Mouse (Mus musculus): Measurements from ENCODE around the gene Gjc2. TPM values are rescaled to one million over a fixed set of nuclear protein-coding genes. Genes with fewer than 3 reads are reported as not detected.
"Not testable (repeated sequence)": the region's sequence is repeated elsewhere in the genome, so short reads cannot be mapped to it uniquely, and the experiment has no call there.

The Gjc2 gene
- total and polyA plus RNA-seq, 3 experiments: 0.45 to 0.72 (median 0.57) TPM

DNA sequence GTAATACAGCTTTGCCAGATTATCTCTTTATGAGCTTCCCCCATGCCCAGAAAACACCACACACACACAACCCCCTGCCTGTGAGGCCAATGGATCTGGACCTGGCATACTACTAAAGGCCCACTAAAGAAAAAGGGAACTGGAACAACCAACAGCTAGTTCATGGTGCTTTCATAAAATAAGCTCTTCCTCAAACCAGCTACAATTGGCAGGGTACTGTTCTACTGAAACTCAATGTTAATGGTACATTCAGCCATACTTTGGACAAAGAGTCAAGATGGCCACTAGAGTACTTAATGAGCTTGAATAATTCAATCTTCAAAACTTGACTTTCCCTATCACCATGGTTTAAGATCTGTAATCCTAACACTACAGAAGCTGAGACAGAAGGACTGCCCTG lies 38.6 kb upstream of the Gjc2 start:
- H3K27ac ChIP-seq: no peak overlapping the region
- no peak overlapping the region for H3K4me3 ChIP-seq
- intact Hi-C loops (cut with DNase I): no loop called here
- H3K9ac ChIP-seq (ENCODE audit: low read depth, low read length): no peak overlapping the region
- no peaks in the 10 kb centered on the region for H3K27me3 ChIP-seq (ENCODE audit: control insufficient read depth, insufficient read depth, low read length)
- peaks cover 13% of the 10 kb centered on the region for H3K79me2 ChIP-seq (replicated peaks; ENCODE audit: control insufficient read depth, insufficient read depth, low read length)
- TF ChIP-seq POLR2A (IDR thresholded peaks at IDR 0.05; ENCODE audit: insufficient read depth, low read depth, low read length) (no peak), EP300 (IDR thresholded peaks at IDR 0.05; ENCODE audit: insufficient read depth, low read depth, low read length) (no peak), CTCF (IDR thresholded peaks at IDR 0.05) (no peak)
- H3K36me3 ChIP-seq (ENCODE audit: control insufficient read depth, insufficient read depth, low read length): peaks cover 74% of the 10 kb centered on the region
- DNase-seq: no peak
- H3K4me1 ChIP-seq (ENCODE audit: control insufficient read depth, insufficient read depth, low read length): peaks cover 37% of the 10 kb centered on the region

- Histone ChIP-seq H3K9ac (ENCODE audit: low read depth, low read length) (no peak overlapping the region), H3K27ac (no peak overlapping the region), H3K79me2 (replicated peaks; ENCODE audit: control insufficient read depth, insufficient read depth, low read length) (peaks cover 22% of the 10 kb centered on the region), H3K27me3 (ENCODE audit: control insufficient read depth, insufficient read depth, low read length) (no peaks in the 10 kb centered on the region), H3K36me3 (ENCODE audit: control insufficient read depth, insufficient read depth, low read length) (peaks cover 70% of the 10 kb centered on the region), H3K4me1 (ENCODE audit: control insufficient read depth, insufficient read depth, low read length) (peaks cover 28% of the 10 kb centered on the region), H3K4me3 (no peak overlapping the region)
- peak in 1 of 2 experiments; percentile 34 for DNase-seq
- TF ChIP-seq POLR2A (IDR thresholded peaks at IDR 0.05; ENCODE audit: insufficient read depth, low read depth, low read length) (no peak), CTCF (IDR thresholded peaks at IDR 0.05) (peak; percentile 75)
- intact Hi-C loops (cut with DNase I): no loop called here
These were observed 36.1 kb upstream of the Gjc2 start for GRCm38 (mm10) chr11:59219064-59219463.

DNA sequence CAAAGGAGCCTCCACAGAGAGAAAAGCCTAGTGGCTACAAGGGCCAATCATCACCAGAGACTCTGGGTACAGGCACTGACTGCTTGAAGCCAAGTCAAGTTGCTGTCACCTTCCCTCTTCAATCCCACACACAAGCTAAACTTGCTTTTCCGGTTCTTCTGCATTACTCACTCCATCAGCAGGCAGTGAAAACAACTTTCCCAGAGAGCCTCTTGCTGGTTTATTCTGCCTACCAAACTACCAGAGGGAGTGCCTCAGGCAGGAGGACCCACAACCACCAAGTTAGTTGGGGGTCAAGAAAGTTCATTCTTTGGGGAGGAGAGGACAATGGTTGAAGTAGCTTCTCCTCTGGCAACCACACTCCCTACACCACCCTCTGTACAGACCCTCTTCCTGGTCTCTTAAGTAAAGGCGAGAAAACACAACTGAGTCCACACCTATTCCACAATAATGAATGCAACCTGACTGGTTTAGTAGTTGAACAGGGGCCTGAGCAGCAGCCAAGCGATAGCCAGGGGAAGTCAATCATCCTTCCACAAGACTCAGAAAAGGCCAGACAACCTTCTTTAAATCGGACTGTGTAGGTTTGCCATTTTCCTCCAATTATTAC lies 35.5 kb upstream of the Gjc2 start:
- Histone ChIP-seq H3K4me3 (no peak overlapping the region), H3K9ac (ENCODE audit: low read depth, low read length) (no peak overlapping the region), H3K36me3 (ENCODE audit: control insufficient read depth, insufficient read depth, low read length) (peaks cover 67% of the 10 kb centered on the region), H3K27ac (no peak overlapping the region; the same call in 1 of the 2 replicates), H3K4me1 (ENCODE audit: control insufficient read depth, insufficient read depth, low read length) (peaks cover 26% of the 10 kb centered on the region), H3K27me3 (ENCODE audit: control insufficient read depth, insufficient read depth, low read length) (no peaks in the 10 kb centered on the region), H3K79me2 (replicated peaks; ENCODE audit: control insufficient read depth, insufficient read depth, low read length) (peaks cover 19% of the 10 kb centered on the region)
- 56% methylated on average over 4 of the region's 4 CpGs for WGBS
- no peak for TF ChIP-seq CTCF (IDR thresholded peaks at IDR 0.05)
- TF ChIP-seq EP300 (IDR thresholded peaks at IDR 0.05; ENCODE audit: insufficient read depth, low read depth, low read length): no peak
- no peak for TF ChIP-seq POLR2A (IDR thresholded peaks at IDR 0.05; ENCODE audit: insufficient read depth, low read depth, low read length)
- DNase-seq: no peak
- intact Hi-C loops (cut with DNase I): no loop called here

DNA sequence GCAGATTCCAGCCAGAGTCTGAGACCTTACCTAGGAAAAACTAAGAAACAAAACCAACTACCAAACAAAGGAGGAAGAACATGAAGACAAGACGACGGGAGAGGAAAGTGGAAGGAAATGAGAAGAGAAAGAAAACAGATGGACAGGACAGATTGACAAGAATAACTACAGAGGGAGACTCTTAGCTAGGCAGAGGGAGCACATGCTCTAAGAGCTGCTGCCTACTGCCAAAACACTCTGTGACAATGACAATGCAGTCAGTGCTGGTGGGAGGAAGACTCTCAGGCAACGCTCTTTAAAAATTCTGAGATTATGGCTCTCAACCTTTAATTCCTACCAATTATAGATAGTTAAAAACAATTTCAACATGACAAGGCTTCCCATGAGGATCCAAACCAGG lies 33.9 kb upstream of the Gjc2 start:
- intact Hi-C loops (cut with DNase I): no loop called here
- no peaks in the 10 kb centered on the region for H3K27me3 ChIP-seq (ENCODE audit: control insufficient read depth, insufficient read depth, low read length)
- WGBS: 9% methylated on average over 3 of the region's 3 CpGs
- no peak overlapping the region for H3K4me3 ChIP-seq
- peak overlapping the region; percentile 2 for H3K27ac ChIP-seq
- DNase-seq: no peak
- H3K36me3 ChIP-seq (ENCODE audit: control insufficient read depth, insufficient read depth, low read length): peaks cover 56% of the 10 kb centered on the region
- no peak overlapping the region for H3K9ac ChIP-seq (ENCODE audit: low read depth, low read length)
- H3K4me1 ChIP-seq (ENCODE audit: control insufficient read depth, insufficient read depth, low read length): peaks cover 25% of the 10 kb centered on the region
- no peak for TF ChIP-seq POLR2A (IDR thresholded peaks at IDR 0.05; ENCODE audit: insufficient read depth, low read depth, low read length)
- TF ChIP-seq EP300 (IDR thresholded peaks at IDR 0.05; ENCODE audit: insufficient read depth, low read depth, low read length): no peak
- TF ChIP-seq CTCF (IDR thresholded peaks at IDR 0.05): no peak
- peaks cover 19% of the 10 kb centered on the region for H3K79me2 ChIP-seq (replicated peaks; ENCODE audit: control insufficient read depth, insufficient read depth, low read length)

DNA sequence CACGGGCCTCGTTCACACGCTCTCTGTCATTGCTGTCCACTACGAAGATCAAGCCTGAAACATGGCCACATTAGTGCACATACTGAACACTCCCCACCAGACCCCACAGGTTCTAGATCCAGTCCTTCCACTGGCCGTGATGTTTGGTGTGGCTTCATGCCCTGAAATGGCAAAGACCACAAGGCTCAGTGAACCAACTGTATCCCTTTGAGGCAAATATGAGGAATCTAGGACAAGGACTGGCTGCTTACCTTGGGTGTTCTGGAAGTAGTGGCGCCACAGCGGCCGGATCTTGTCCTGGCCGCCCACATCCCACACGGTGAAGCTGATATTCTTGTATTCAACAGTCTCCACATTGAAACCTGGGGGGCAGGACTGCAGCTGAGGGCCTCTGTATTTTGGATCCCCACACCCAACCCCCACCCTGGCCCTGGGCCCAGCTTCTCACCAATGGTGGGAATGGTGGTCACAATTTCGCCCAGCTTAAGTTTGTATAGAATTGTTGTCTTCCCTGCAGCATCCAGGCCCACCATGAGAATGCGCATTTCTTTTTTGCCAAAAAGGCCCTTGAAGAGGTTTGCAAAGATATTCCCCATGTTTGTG lies 30.0 kb upstream of the Gjc2 start:
- Histone ChIP-seq H3K27ac (no peak overlapping the region), H3K27me3 (ENCODE audit: control insufficient read depth, insufficient read depth, low read length) (no peaks in the 10 kb centered on the region), H3K36me3 (ENCODE audit: control insufficient read depth, insufficient read depth, low read length) (peaks cover 34% of the 10 kb centered on the region), H3K4me1 (ENCODE audit: control insufficient read depth, insufficient read depth, low read length) (peaks cover 17% of the 10 kb centered on the region), H3K79me2 (replicated peaks; ENCODE audit: control insufficient read depth, insufficient read depth, low read length) (peaks cover 14% of the 10 kb centered on the region), H3K4me3 (no peak overlapping the region), H3K9ac (ENCODE audit: low read depth, low read length) (no peak overlapping the region)
- no peak for TF ChIP-seq EP300 (IDR thresholded peaks at IDR 0.05; ENCODE audit: insufficient read depth, low read depth, low read length)
- no peak for TF ChIP-seq CTCF (IDR thresholded peaks at IDR 0.05)
- no peak for TF ChIP-seq POLR2A (IDR thresholded peaks at IDR 0.05; ENCODE audit: insufficient read depth, low read depth, low read length)
- WGBS: 70% methylated on average over 12 of the region's 12 CpGs
- DNase-seq: no peak
- intact Hi-C loops (cut with DNase I): no loop called here

DNA sequence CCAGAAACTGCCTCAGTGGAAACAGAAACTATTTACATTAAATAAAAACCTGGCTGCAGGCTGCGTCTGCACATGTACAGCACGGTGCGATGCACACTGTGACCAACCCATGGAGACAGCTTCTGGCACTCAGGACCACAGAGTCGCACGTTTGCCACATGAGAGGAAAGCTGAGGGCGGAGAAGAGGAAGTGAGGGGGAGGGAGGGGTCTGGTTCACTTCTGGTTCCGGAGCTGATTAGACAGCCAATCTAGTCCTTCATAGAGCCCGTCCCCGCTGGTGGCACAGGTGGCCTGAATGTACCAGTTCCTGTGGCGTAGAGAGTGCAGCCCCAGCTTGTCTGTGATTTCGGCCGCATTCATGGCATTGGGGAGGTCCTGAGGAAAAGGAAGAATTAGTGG lies 29.3 kb upstream of the Gjc2 start:
- intact Hi-C loops (cut with DNase I); H3K4me3 ChIP-seq; H3K9ac ChIP-seq (ENCODE audit: low read depth, low read length); H3K27ac ChIP-seq; H3K27me3 ChIP-seq (ENCODE audit: control insufficient read depth, insufficient read depth, low read length): not testable (repeated sequence)
- 48% methylated on average over 12 of the region's 12 CpGs for WGBS
- peaks cover 12% of the 10 kb centered on the region for H3K79me2 ChIP-seq (replicated peaks; ENCODE audit: control insufficient read depth, insufficient read depth, low read length)
- H3K4me1 ChIP-seq (ENCODE audit: control insufficient read depth, insufficient read depth, low read length): peaks cover 13% of the 10 kb centered on the region
- peaks cover 28% of the 10 kb centered on the region for H3K36me3 ChIP-seq (ENCODE audit: control insufficient read depth, insufficient read depth, low read length)
- DNase-seq: peak; percentile 36 to 45

- H3K4me3 ChIP-seq; H3K9ac ChIP-seq (ENCODE audit: low read depth, low read length); H3K27me3 ChIP-seq (ENCODE audit: control insufficient read depth, insufficient read depth, low read length); intact Hi-C loops (cut with DNase I); DNase-seq; H3K27ac ChIP-seq: not testable (repeated sequence)
- peaks cover 21% of the 10 kb centered on the region for H3K36me3 ChIP-seq (ENCODE audit: control insufficient read depth, insufficient read depth, low read length)
- H3K4me1 ChIP-seq (ENCODE audit: control insufficient read depth, insufficient read depth, low read length): peaks cover 12% of the 10 kb centered on the region
- H3K79me2 ChIP-seq (replicated peaks; ENCODE audit: control insufficient read depth, insufficient read depth, low read length): peaks cover 12% of the 10 kb centered on the region
- WGBS: 78% methylated on average over 9 of the region's 9 CpGs
These were observed 28.5 kb upstream of the Gjc2 start for GRCm38 (mm10) chr11:59211561-59211960.

Data from heart, adult 2 months (tissue).